Mouse (Mus musculus): ENCODE results near the gene Prkca. TPM values are rescaled to one million over a fixed set of nuclear protein-coding genes. Genes with fewer than 3 reads are reported as not detected.

Gene Prkca
- polyA plus RNA-seq, 1 experiment from 2014 or later = 8.6 TPM

- Histone ChIP-seq H3K9ac (no peak overlapping the region), H3K4me1 (replicated peaks) (peaks cover 35% of the 10 kb centered on the region), H3K36me3 (no peaks in the 10 kb centered on the region), H3K4me3 (no peak overlapping the region), H3K9me3 (no peaks in the 10 kb centered on the region), H3K27ac (replicated peaks) (no peak overlapping the region), H3K4me2 (no peak overlapping the region), H3K27me3 (no peaks in the 10 kb centered on the region)
- WGBS = 90% methylated on average over 4 of the region's 4 CpGs
- ATAC-seq (ENCODE audit: low FRiP score, low read depth) = no peak
These were observed 104.6 kb downstream of the Prkca start for GRCm38 (mm10) chr11:108239173-108239572.

- no peaks in the 10 kb centered on the region for H3K27me3 ChIP-seq
- H3K4me1 ChIP-seq (replicated peaks) = peaks cover 27% of the 10 kb centered on the region
- no peaks in the 10 kb centered on the region for H3K36me3 ChIP-seq
- 0 out of 2 replicates have a peak overlapping the region, but pooled peaks have one; percentile 8 for H3K27ac ChIP-seq (replicated peaks)
- H3K9ac ChIP-seq = no peak overlapping the region
- H3K4me3 ChIP-seq = no peak overlapping the region
- WGBS = 58% methylated on average over 10 of the region's 10 CpGs
- no peaks in the 10 kb centered on the region for H3K9me3 ChIP-seq
- no peak overlapping the region for H3K4me2 ChIP-seq
- no peak for ATAC-seq (ENCODE audit: low FRiP score, low read depth)
These were observed 106.8 kb downstream of the Prkca start for GRCm38 (mm10) chr11:108236754-108237428.

- 38% methylated on average over 2 of the region's 2 CpGs for WGBS
- H3K4me1 ChIP-seq (replicated peaks) = peaks cover 27% of the 10 kb centered on the region
- no peak overlapping the region for H3K27ac ChIP-seq (replicated peaks)
- H3K9me3 ChIP-seq = no peaks in the 10 kb centered on the region
- H3K27me3 ChIP-seq = no peaks in the 10 kb centered on the region
- H3K4me2 ChIP-seq = no peak overlapping the region
- H3K9ac ChIP-seq = no peak overlapping the region
- ATAC-seq (ENCODE audit: low FRiP score, low read depth) = no peak
- no peaks in the 10 kb centered on the region for H3K36me3 ChIP-seq
- no peak overlapping the region for H3K4me3 ChIP-seq
These were observed 107.5 kb downstream of the Prkca start for GRCm38 (mm10) chr11:108236195-108236594.

GRCm38 (mm10) chr11:108235081-108235703 is 108.5 kb downstream of the Prkca start:
- H3K4me2 ChIP-seq = no peak overlapping the region
- peaks cover 27% of the 10 kb centered on the region for H3K4me1 ChIP-seq (replicated peaks)
- H3K9me3 ChIP-seq = no peaks in the 10 kb centered on the region
- H3K36me3 ChIP-seq = no peaks in the 10 kb centered on the region
- H3K27me3 ChIP-seq = no peaks in the 10 kb centered on the region
- 81% methylated on average over 5 of the region's 5 CpGs for WGBS
- ATAC-seq (ENCODE audit: low FRiP score, low read depth) = no peak
- no peak overlapping the region for H3K27ac ChIP-seq (replicated peaks)
- H3K4me3 ChIP-seq = no peak overlapping the region
- H3K9ac ChIP-seq = no peak overlapping the region

GRCm38 (mm10) chr11:108233015-108233414 is 110.7 kb downstream of the Prkca start:
- no peaks in the 10 kb centered on the region for H3K9me3 ChIP-seq
- ATAC-seq (ENCODE audit: low FRiP score, low read depth) = no peak
- no peak overlapping the region for H3K4me2 ChIP-seq
- H3K9ac ChIP-seq = no peak overlapping the region
- peaks cover 18% of the 10 kb centered on the region for H3K4me1 ChIP-seq (replicated peaks)
- H3K36me3 ChIP-seq = no peaks in the 10 kb centered on the region
- 65% methylated on average over 5 of the region's 5 CpGs for WGBS
- no peaks in the 10 kb centered on the region for H3K27me3 ChIP-seq
- H3K27ac ChIP-seq (replicated peaks) = no peak overlapping the region
- no peak overlapping the region for H3K4me3 ChIP-seq

- Histone ChIP-seq H3K36me3 (no peaks in the 10 kb centered on the region), H3K27ac (replicated peaks) (no peak overlapping the region), H3K9ac (no peak overlapping the region), H3K4me3 (no peak overlapping the region), H3K27me3 (no peaks in the 10 kb centered on the region), H3K4me2 (no peak overlapping the region), H3K9me3 (no peaks in the 10 kb centered on the region), H3K4me1 (replicated peaks) (peaks cover 17% of the 10 kb centered on the region)
- no peak for ATAC-seq (ENCODE audit: low FRiP score, low read depth)
- 95% methylated on average over 4 of the region's 4 CpGs for WGBS
These were observed 113.6 kb downstream of the Prkca start for GRCm38 (mm10) chr11:108230101-108230500.

GRCm38 (mm10) chr11:108229176-108229946 is 114.4 kb downstream of the Prkca start:
- no peak overlapping the region for H3K27ac ChIP-seq (replicated peaks)
- ATAC-seq (ENCODE audit: low FRiP score, low read depth) = no peak
- no peaks in the 10 kb centered on the region for H3K9me3 ChIP-seq
- H3K4me3 ChIP-seq = no peak overlapping the region
- 85% methylated on average over 8 of the region's 8 CpGs for WGBS
- H3K9ac ChIP-seq = no peak overlapping the region
- H3K4me1 ChIP-seq (replicated peaks) = peaks cover 23% of the 10 kb centered on the region
- no peaks in the 10 kb centered on the region for H3K27me3 ChIP-seq
- no peak overlapping the region for H3K4me2 ChIP-seq
- no peaks in the 10 kb centered on the region for H3K36me3 ChIP-seq

- WGBS = 91% methylated on average over 4 of the region's 4 CpGs
- H3K4me3 ChIP-seq = no peak overlapping the region
These were observed 115.2 kb downstream of the Prkca start for GRCm38 (mm10) chr11:108228497-108228896.

GRCm38 (mm10) chr11:108226248-108226647 is 117.5 kb downstream of the Prkca start:
- no peaks in the 10 kb centered on the region for H3K27me3 ChIP-seq
- H3K36me3 ChIP-seq = no peaks in the 10 kb centered on the region
- no peak overlapping the region for H3K4me3 ChIP-seq
- H3K9me3 ChIP-seq = no peaks in the 10 kb centered on the region
- no peak for ATAC-seq (ENCODE audit: low FRiP score, low read depth)
- H3K9ac ChIP-seq = no peak overlapping the region
- 56% methylated on average over 5 of the region's 5 CpGs for WGBS
- H3K27ac ChIP-seq (replicated peaks) = no peak overlapping the region
- H3K4me1 ChIP-seq (replicated peaks) = peaks cover 52% of the 10 kb centered on the region
- no peak overlapping the region for H3K4me2 ChIP-seq

More at GRCm38 (mm10) chr11:108228497-108228896, 115.2 kb downstream of the Prkca start:
- Histone ChIP-seq H3K27me3 (no peaks in the 10 kb centered on the region), H3K4me2 (no peak overlapping the region), H3K27ac (replicated peaks) (no peak overlapping the region), H3K9ac (no peak overlapping the region), H3K4me1 (replicated peaks) (peaks cover 32% of the 10 kb centered on the region), H3K36me3 (no peaks in the 10 kb centered on the region), H3K9me3 (no peaks in the 10 kb centered on the region)
- no peak for ATAC-seq (ENCODE audit: low FRiP score, low read depth)

- no peak overlapping the region for H3K4me3 ChIP-seq
- H3K4me2 ChIP-seq = no peak overlapping the region
- H3K4me1 ChIP-seq (replicated peaks) = peaks cover 59% of the 10 kb centered on the region
- H3K9me3 ChIP-seq = no peaks in the 10 kb centered on the region
- H3K36me3 ChIP-seq = no peaks in the 10 kb centered on the region
- H3K27me3 ChIP-seq = no peaks in the 10 kb centered on the region
- 31% methylated on average over 11 of the region's 11 CpGs for WGBS
- 0 out of 2 replicates have a peak, but pooled peaks have one; percentile 17 for ATAC-seq (ENCODE audit: low FRiP score, low read depth)
- peak overlapping the region; percentile 30 for H3K27ac ChIP-seq (replicated peaks)
- no peak overlapping the region for H3K9ac ChIP-seq
These were observed 119.3 kb downstream of the Prkca start for GRCm38 (mm10) chr11:108224233-108224973.

- H3K9ac ChIP-seq = no peak overlapping the region
- 40% methylated on average over 13 of the region's 13 CpGs for WGBS
- peaks cover 59% of the 10 kb centered on the region for H3K4me1 ChIP-seq (replicated peaks)
- peak overlapping the region; percentile 30 for H3K27ac ChIP-seq (replicated peaks)
- no peak overlapping the region for H3K4me2 ChIP-seq
- H3K36me3 ChIP-seq = no peaks in the 10 kb centered on the region
- no peaks in the 10 kb centered on the region for H3K9me3 ChIP-seq
- H3K27me3 ChIP-seq = no peaks in the 10 kb centered on the region
- H3K4me3 ChIP-seq = no peak overlapping the region
- ATAC-seq (ENCODE audit: low FRiP score, low read depth) = peak; percentile 36
These were observed 120.0 kb downstream of the Prkca start for GRCm38 (mm10) chr11:108223613-108224232.
